Mouse (Mus musculus) erythroid progenitor cell, adult 5-6 weeks (primary cell): ENCODE data around the gene Tmem79. TPM values are rescaled to one million over a fixed set of nuclear protein-coding genes. Genes with fewer than 3 reads are reported as not detected.
"Not testable (repeated sequence)": the region's sequence is repeated elsewhere in the genome, so short reads cannot be mapped to it uniquely, and the experiment has no call there.

Experiments
- ATAC-seq: replicated peaks from 2 replicates; pipeline ENCODE4 v1.8.0; 2016; ENCODE audit warnings: moderate number of reproducible peaks, mild to moderate bottlenecking, moderate TSS enrichment, inconsistent platforms; ENCODE audit not compliant: poor library complexity, low FRiP score, severe bottlenecking
- total RNA-seq, 2 experiments: library from RNA; stranded (forward) in 1 of 2; stranded (reverse) in 1 of 2; fragments of 150-400 nt in 1 of 2; fragments of 186-747, 209-891 nt in 1 of 2; gene quantifications; 2 replicates each; pipeline versions ENCODE4 v1.2.3 to v1.2.4; 2015 to 2017; ENCODE audit warnings: low replicate concordance in 2 of 2

The Tmem79 gene
- total RNA-seq (2015; ENCODE audit: low replicate concordance) (not detected in 2 replicates), total RNA-seq (2017; ENCODE audit: low replicate concordance) (1.2 and 1.8 TPM in 2 replicates)

- peak; percentile 84 for ATAC-seq
Measured at GRCm38 (mm10) chr3:88336058-88337013, at the start of gene Tmem79, which contains the start of gene Smg5. Gene Tmem79 (minus strand): TSS chr3:88336148. Gene Smg5 (plus strand): TSS chr3:88336260.

GRCm38 (mm10) chr3:88384364-88384763 lies 48.4 kb upstream of the Tmem79 start, which contains the start of gene Bglap:
Gene Bglap (minus strand): TSS chr3:88384464.
- no peak for ATAC-seq

GRCm38 (mm10) chr3:88382383-88382782 lies 46.4 kb upstream of the Tmem79 start:
- ATAC-seq: not testable (repeated sequence)

GRCm38 (mm10) chr3:88381389-88382315 lies 45.7 kb upstream of the Tmem79 start:
- peak; percentile 79 for ATAC-seq

- ATAC-seq: not testable (repeated sequence)
Measured at GRCm38 (mm10) chr3:88378599-88378998, 42.7 kb upstream of the Tmem79 start, which contains the start of gene Bglap2. Gene Bglap2 (minus strand): TSS chr3:88378699.

GRCm38 (mm10) chr3:88376644-88377043 lies 40.7 kb upstream of the Tmem79 start:
- 0 out of 2 replicates have a peak, but pooled peaks have one; percentile 16 for ATAC-seq

- ATAC-seq: peak; percentile 73
Measured at GRCm38 (mm10) chr3:88375750-88376626, 40.0 kb upstream of the Tmem79 start.

- ATAC-seq: not testable (repeated sequence)
Measured at GRCm38 (mm10) chr3:88372643-88373042, 36.7 kb upstream of the Tmem79 start, which contains the start of gene Bglap3. Gene Bglap3 (minus strand): TSS chr3:88372743.

- not testable (repeated sequence) for ATAC-seq
Measured at GRCm38 (mm10) chr3:88368511-88368910, 32.6 kb upstream of the Tmem79 start.

GRCm38 (mm10) chr3:88367517-88367916 lies 31.6 kb upstream of the Tmem79 start:
- not testable (repeated sequence) for ATAC-seq

GRCm38 (mm10) chr3:88366830-88367428 lies 31.0 kb upstream of the Tmem79 start:
- ATAC-seq: peak; percentile 67; the same call in 1 of the 2 replicates

- ATAC-seq: no peak
Measured at GRCm38 (mm10) chr3:88365705-88366361, 29.9 kb upstream of the Tmem79 start.

GRCm38 (mm10) chr3:88364337-88364736 lies 28.4 kb upstream of the Tmem79 start, which contains the start of gene Paqr6:
Gene Paqr6 (plus strand): TSS chr3:88364584.
- ATAC-seq: peak; percentile 44

- peak; percentile 72 for ATAC-seq
Measured at GRCm38 (mm10) chr3:88363700-88364099, 27.8 kb upstream of the Tmem79 start.

GRCm38 (mm10) chr3:88361612-88362313 lies 25.8 kb upstream of the Tmem79 start:
- no peak for ATAC-seq

GRCm38 (mm10) chr3:88361096-88361495 lies 25.1 kb upstream of the Tmem79 start:
- ATAC-seq: no peak

- no peak for ATAC-seq
Measured at GRCm38 (mm10) chr3:88359989-88360388, 24.0 kb upstream of the Tmem79 start.
